Mouse (Mus musculus) limb, embryonic 10.5 days (tissue): ENCODE data around the gene Rasl10a. TPM values are rescaled to one million over a fixed set of nuclear protein-coding genes. Genes with fewer than 3 reads are reported as not detected.

Source experiments
- DNase-seq: peaks from one replicate; pipeline ENCODE4 v3.0.0-alpha.2; 2017; ENCODE audit warnings: low spot score
- H3K27ac ChIP-seq: fragments of 300-500 bp; sonication (generic); 2 replicates; pipeline ENCODE4 v1.5.1; 2016; ENCODE audit warnings: mild to moderate bottlenecking
- H3K27me3 ChIP-seq: fragments of 300-500 bp; sonication (generic); 2 replicates; pipeline ENCODE4 v1.6.1; 2016; ENCODE audit warnings: low read depth, mild to moderate bottlenecking; ENCODE audit not compliant: poor library complexity, severe bottlenecking
- H3K36me3 ChIP-seq: fragments of 300-500 bp; sonication (generic); 2 replicates; pipeline ENCODE4 v1.6.1; 2016; ENCODE audit warnings: mild to moderate bottlenecking, moderate library complexity
- H3K4me1 ChIP-seq: fragments of 300-500 bp; sonication (generic); 2 replicates; pipeline ENCODE4 v1.6.1; 2016
- H3K4me3 ChIP-seq: fragments of 300-500 bp; sonication (generic); 2 replicates; pipeline ENCODE4 v1.5.1; 2016; ENCODE audit warnings: mild to moderate bottlenecking, moderate library complexity
- H3K9me3 ChIP-seq: fragments of 300-500 bp; sonication (generic); replicated peaks from 2 replicates; pipeline ENCODE4 v1.6.1; 2016; ENCODE audit warnings: mild to moderate bottlenecking
- WGBS: fragments of 180-500 bp; shearing (Covaris S2); methylation state at CpG from one replicate; pipeline ENCODE4 v1.1.7; 2016; 5-methylcytosine and 5-hydroxymethylcytosine counted together
- polyA plus RNA-seq: library from polyadenylated mRNA; unstranded; fragments of >200 nt; fragmentation: Nextera tagmentation; extraction: Ambion mirVana; gene quantifications from 2 replicates; pipeline ENCODE4 v1.2.1, GENCODE M21; 2016

Gene Rasl10a
- polyA plus RNA-seq, 1 experiment from 2014 or later = 0.51 TPM

DNA sequence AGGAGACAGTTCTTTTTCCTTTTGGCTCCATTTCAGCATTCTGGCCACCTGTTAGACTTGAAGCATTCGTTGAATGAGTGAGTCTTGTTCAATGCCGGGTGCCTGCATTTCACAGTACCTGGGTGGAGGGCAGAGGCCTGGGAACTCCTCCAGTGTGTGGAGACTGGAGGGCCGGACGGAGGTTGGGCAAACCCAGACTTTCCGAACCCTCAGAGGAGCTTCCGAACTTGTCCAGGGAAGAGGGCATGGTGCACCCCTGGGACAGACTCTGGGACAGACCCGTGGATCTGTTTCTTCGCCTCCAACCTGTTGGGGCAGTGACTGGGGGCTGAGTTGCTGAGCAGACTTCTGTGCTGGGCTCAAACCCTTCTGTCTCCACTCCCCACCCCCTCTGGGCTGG lies 864 bp upstream of the Rasl10a start:
- H3K36me3 ChIP-seq = peaks cover 4% of the 10 kb centered on the region; the same call in 1 of the 2 replicates
- WGBS = 50% methylated on average over 8 of the region's 8 CpGs
- no peak for DNase-seq
- peaks cover 54% of the 10 kb centered on the region for H3K4me1 ChIP-seq
- H3K27ac ChIP-seq = no peak overlapping the region
- H3K4me3 ChIP-seq = no peak overlapping the region
- no peaks in the 10 kb centered on the region for H3K9me3 ChIP-seq
- H3K27me3 ChIP-seq = peaks cover 79% of the 10 kb centered on the region

DNA sequence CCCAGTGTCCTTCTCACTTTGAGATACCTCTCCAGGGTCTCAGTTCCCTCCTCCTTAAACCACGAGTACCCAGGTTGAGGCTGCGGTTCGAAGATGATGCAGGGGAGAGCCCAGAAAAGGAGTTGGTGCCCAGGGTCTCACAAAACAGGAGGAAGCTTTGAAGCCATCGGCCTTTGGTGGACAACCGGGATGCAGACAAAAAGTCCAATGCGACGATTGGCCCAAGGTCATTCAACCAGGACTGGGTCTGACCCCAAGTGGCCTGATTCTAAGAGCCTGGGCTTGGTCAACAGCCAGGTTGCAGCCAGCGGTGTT lies 430 bp upstream of the Rasl10a start:
- H3K4me1 ChIP-seq = peaks cover 58% of the 10 kb centered on the region
- H3K27ac ChIP-seq = no peak overlapping the region
- H3K4me3 ChIP-seq = peak overlapping the region; percentile 48
- DNase-seq = peak; percentile 54
- peaks cover 4% of the 10 kb centered on the region; the same call in 1 of the 2 replicates for H3K36me3 ChIP-seq
- no peaks in the 10 kb centered on the region for H3K9me3 ChIP-seq
- peaks cover 83% of the 10 kb centered on the region for H3K27me3 ChIP-seq
- WGBS = 17% methylated on average over 8 of the region's 8 CpGs

- H3K27ac ChIP-seq = no peak overlapping the region
- no peak for DNase-seq
- H3K4me3 ChIP-seq = no peak overlapping the region
- peaks cover 66% of the 10 kb centered on the region for H3K4me1 ChIP-seq
- H3K9me3 ChIP-seq = no peaks in the 10 kb centered on the region
- peaks cover 4% of the 10 kb centered on the region; the same call in 1 of the 2 replicates for H3K36me3 ChIP-seq
- peaks cover 96% of the 10 kb centered on the region for H3K27me3 ChIP-seq
- 27% methylated on average over 9 of the region's 9 CpGs for WGBS
Measured at GRCm38 (mm10) chr11:5058783-5059182, 855 bp downstream of the Rasl10a start.

GRCm38 (mm10) chr11:5059230-5059629 lies 1.3 kb downstream of the Rasl10a start:
- H3K4me1 ChIP-seq = peaks cover 71% of the 10 kb centered on the region
- peak; percentile 53 for DNase-seq
- H3K27me3 ChIP-seq = peaks cover 99% of the 10 kb centered on the region
- no peak overlapping the region for H3K4me3 ChIP-seq
- H3K27ac ChIP-seq = no peak overlapping the region
- WGBS = 24% methylated on average over 14 of the region's 14 CpGs
- H3K36me3 ChIP-seq = peaks cover 4% of the 10 kb centered on the region; the same call in 1 of the 2 replicates
- no peaks in the 10 kb centered on the region for H3K9me3 ChIP-seq

GRCm38 (mm10) chr11:5059704-5060156 lies 1.8 kb downstream of the Rasl10a start:
- Histone ChIP-seq H3K4me1 (peaks cover 76% of the 10 kb centered on the region), H3K27me3 (peaks cover 100% of the 10 kb centered on the region), H3K4me3 (no peak overlapping the region), H3K9me3 (no peaks in the 10 kb centered on the region), H3K36me3 (peaks cover 4% of the 10 kb centered on the region; the same call in 1 of the 2 replicates), H3K27ac (no peak overlapping the region)
- DNase-seq = peak; percentile 68
- 11% methylated on average over 27 of the region's 27 CpGs for WGBS

DNA sequence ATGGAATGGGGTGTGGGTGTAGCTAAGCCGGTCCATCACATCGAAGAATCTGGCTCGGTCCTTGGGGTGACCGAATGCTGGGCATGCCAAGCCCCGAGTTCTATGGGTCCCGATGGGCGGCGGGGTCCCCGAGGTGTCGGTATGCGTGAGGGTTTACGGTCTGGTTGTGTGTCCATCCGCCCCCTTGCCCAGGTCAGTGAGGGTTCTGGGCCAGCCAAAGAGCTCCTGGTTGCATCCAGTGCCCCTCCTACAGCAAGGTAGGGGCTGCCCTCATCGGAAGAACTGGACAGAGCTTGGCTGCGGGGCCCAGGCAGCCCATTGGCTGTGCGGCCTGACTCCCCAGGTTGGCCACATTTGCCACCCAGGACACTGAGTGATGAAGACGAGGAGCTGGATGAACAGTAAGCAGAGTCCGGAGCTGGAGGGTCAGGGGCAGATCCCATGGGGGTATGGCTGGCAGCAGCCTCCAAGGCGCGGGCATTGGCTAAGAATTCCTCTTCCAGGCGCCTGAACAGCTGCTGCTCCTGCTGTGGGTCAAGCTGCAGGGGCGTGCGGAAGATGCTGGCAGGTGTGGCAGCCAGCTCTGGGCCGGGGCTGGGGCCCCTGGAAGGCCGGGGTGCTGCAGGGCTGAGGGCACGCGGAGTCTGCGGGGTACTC lies 3.0 kb downstream of the Rasl10a start:
- Histone ChIP-seq H3K36me3 (peaks cover 4% of the 10 kb centered on the region; the same call in 1 of the 2 replicates), H3K4me1 (peaks cover 78% of the 10 kb centered on the region), H3K4me3 (peak overlapping the region; percentile 50), H3K9me3 (no peaks in the 10 kb centered on the region), H3K27ac (peak overlapping the region; percentile 61), H3K27me3 (peaks cover 90% of the 10 kb centered on the region)
- DNase-seq = no peak
- 51% methylated on average over 28 of the region's 28 CpGs for WGBS

- H3K4me3 ChIP-seq = peak overlapping the region; percentile 50
- 2% methylated on average over 61 of the region's 62 CpGs for WGBS
- H3K36me3 ChIP-seq = peaks cover 4% of the 10 kb centered on the region; the same call in 1 of the 2 replicates
- peak; percentile 87 for DNase-seq
- H3K4me1 ChIP-seq = peaks cover 71% of the 10 kb centered on the region
- H3K27me3 ChIP-seq = peaks cover 83% of the 10 kb centered on the region
- no peaks in the 10 kb centered on the region for H3K9me3 ChIP-seq
- H3K27ac ChIP-seq = peak overlapping the region; percentile 61
Measured at GRCm38 (mm10) chr11:5061413-5062139, 3.6 kb downstream of the Rasl10a start.

DNA sequence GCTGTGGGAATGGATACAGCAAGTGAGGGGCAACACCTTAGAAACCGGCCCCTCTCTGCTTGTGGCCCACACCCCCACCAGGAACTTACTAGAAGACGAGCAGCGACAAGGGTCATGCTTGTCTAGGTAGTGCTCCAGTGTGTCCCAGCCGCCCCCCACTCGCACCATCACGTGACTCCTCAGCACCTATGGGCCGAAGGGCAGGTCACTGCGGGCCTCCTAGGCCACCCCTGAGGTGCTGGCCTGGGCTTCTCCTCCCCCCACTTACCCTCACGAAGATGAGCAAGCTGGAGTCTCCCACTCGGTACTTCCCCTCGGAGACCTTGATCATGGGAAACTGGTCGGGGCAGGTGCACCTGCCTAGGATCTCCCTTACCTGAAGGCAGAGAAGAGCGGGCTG lies 4.4 kb downstream of the Rasl10a start:
- DNase-seq = no peak
- Histone ChIP-seq H3K4me3 (peak overlapping the region; percentile 50), H3K27ac (peak overlapping the region; percentile 61; the same call in 1 of the 2 replicates), H3K4me1 (peaks cover 67% of the 10 kb centered on the region), H3K36me3 (peaks cover 4% of the 10 kb centered on the region; the same call in 1 of the 2 replicates), H3K27me3 (peaks cover 76% of the 10 kb centered on the region), H3K9me3 (no peaks in the 10 kb centered on the region)
- 9% methylated on average over 13 of the region's 13 CpGs for WGBS

GRCm38 (mm10) chr11:5062860-5063505 lies 5.1 kb downstream of the Rasl10a start:
- Histone ChIP-seq H3K27me3 (peaks cover 69% of the 10 kb centered on the region), H3K27ac (no peak overlapping the region), H3K4me3 (0 out of 2 replicates have a peak overlapping the region, but pooled peaks have one; percentile 50), H3K4me1 (peaks cover 61% of the 10 kb centered on the region), H3K36me3 (peaks cover 9% of the 10 kb centered on the region), H3K9me3 (no peaks in the 10 kb centered on the region)
- no peak for DNase-seq
- 63% methylated on average over 13 of the region's 13 CpGs for WGBS

DNA sequence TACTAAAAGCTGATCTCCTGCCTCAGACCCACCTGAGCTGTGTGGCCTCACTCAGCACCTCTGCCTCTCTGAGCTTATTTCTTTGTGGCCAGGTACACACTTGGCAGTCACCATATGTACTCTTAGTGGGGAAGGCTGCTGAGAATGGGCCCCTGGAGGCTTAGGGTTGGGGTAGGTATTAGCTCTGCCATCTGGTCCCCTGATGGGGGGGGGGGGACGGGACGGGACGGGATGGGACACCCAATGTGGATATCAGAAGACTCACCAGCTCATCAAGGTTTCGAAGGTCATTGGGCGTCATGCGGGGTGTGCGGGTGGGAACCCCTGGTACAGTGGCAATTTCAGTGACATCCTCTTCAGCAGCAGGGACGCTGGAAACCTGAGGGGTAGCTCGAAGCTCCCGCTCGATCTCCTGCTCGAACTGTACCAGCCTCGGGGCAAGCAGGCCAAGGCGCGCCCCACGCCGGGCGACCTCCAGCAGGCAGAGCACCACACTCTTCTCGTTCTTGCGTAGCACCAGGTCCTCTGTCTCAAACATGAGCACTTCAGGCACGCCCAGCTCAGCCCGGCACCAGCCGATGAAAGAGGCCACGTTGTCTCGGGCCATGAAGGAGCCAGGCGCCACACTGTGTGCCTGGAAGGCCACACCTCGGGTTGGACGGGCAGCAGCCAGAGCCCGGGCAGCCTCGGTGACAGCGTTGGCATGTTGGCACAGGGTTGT lies 5.8 kb downstream of the Rasl10a start:
- Histone ChIP-seq H3K27me3 (peaks cover 62% of the 10 kb centered on the region), H3K27ac (0 out of 2 replicates have a peak overlapping the region, but pooled peaks have one; percentile 83), H3K4me3 (peak overlapping the region; percentile 69), H3K4me1 (peaks cover 54% of the 10 kb centered on the region), H3K36me3 (peaks cover 16% of the 10 kb centered on the region), H3K9me3 (no peaks in the 10 kb centered on the region)
- WGBS = 49% methylated on average over 31 of the region's 31 CpGs
- DNase-seq = no peak

DNA sequence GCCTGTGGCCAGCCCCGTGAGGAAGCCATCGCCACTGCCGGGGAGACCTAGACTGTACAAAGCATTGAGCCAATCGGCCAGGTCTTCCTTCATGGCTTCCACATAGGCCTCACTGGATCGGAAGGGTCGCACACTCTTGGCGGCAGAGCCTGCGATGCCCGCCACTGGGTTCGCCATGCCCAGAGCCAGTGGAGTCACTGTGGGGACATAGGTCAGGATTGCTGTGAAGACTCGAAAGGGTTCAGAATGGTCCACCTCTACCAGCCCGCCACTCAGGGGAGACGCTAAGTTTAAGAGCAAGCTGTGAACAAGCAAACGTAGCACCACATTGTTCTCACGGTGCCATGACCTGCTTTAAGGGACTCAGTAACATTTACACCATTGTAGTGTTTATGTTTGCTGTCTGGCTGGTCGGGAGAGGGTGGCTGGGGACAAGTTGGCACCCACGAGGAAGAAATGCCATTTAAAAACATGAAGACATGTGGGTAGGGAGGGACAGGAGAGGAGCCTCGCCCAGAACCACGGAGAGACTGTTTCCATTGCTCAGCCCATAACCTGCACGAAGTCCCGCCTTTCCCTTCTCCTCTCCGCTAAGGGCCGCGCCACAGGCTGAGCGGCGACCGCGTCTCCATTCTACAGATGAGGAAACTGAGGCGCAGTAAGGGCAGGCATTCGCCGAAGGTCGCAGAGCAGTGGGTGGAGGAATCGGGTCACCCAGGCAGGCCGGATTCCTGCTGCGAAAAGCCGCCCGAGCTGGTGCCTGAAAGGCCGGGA lies 6.5 kb downstream of the Rasl10a start:
- Histone ChIP-seq H3K27ac (peak overlapping the region; percentile 83), H3K36me3 (peaks cover 24% of the 10 kb centered on the region), H3K4me3 (peak overlapping the region; percentile 69), H3K27me3 (peaks cover 54% of the 10 kb centered on the region), H3K9me3 (no peaks in the 10 kb centered on the region), H3K4me1 (peaks cover 46% of the 10 kb centered on the region)
- 13% methylated on average over 38 of the region's 38 CpGs for WGBS
- no peak for DNase-seq
